Mouse (Mus musculus) embryonic facial prominence, embryonic 15.5 days (tissue): ENCODE results near the gene Gna15. TPM values are rescaled to one million over a fixed set of nuclear protein-coding genes. Genes with fewer than 3 reads are reported as not detected.

Experiments
- ATAC-seq: fragments of 200-750 bp; cut with Nextera tagmentation; 2 replicates; pipeline ENCODE4 v1.8.0; 2017; ENCODE audit warnings: low read depth, moderate TSS enrichment; ENCODE audit not compliant: insufficient number of reproducible peaks, low FRiP score, low TSS enrichment
- H3K27ac ChIP-seq: fragments of 300-500 bp; sonication (generic); replicated peaks from 2 replicates; pipeline ENCODE4 v1.5.1; 2015; ENCODE audit warnings: mild to moderate bottlenecking, inconsistent platforms
- H3K27me3 ChIP-seq: fragments of 300-500 bp; sonication (generic); 2 replicates; pipeline ENCODE4 v1.6.1; 2015; ENCODE audit warnings: inconsistent platforms
- H3K36me3 ChIP-seq: fragments of 300-500 bp; sonication (generic); 2 replicates; pipeline ENCODE4 v1.6.1; 2015; ENCODE audit warnings: mild to moderate bottlenecking, inconsistent platforms
- H3K4me1 ChIP-seq: fragments of 300-500 bp; sonication (generic); 2 replicates; pipeline ENCODE4 v1.6.1; 2015; ENCODE audit warnings: inconsistent platforms
- H3K4me2 ChIP-seq: fragments of 300-500 bp; sonication (generic); replicated peaks from 2 replicates; pipeline ENCODE4 v1.6.1; 2015; ENCODE audit warnings: mild to moderate bottlenecking, inconsistent platforms
- H3K4me3 ChIP-seq: fragments of 300-500 bp; sonication (generic); replicated peaks from 2 replicates; pipeline ENCODE4 v1.5.1; 2015; ENCODE audit warnings: mild to moderate bottlenecking, inconsistent platforms
- H3K9ac ChIP-seq: fragments of 300-500 bp; sonication (generic); 2 replicates; pipeline ENCODE4 v1.6.1; 2015; ENCODE audit warnings: inconsistent platforms
- H3K9me3 ChIP-seq: fragments of 300-500 bp; sonication (generic); replicated peaks from 2 replicates; pipeline ENCODE4 v1.6.1; 2016; ENCODE audit warnings: inconsistent platforms
- WGBS: fragments of 180-500 bp; shearing (Covaris S2); methylation state at CpG from one replicate; pipeline ENCODE4 v1.1.7; 2015; 5-methylcytosine and 5-hydroxymethylcytosine counted together
- polyA plus RNA-seq: library from polyadenylated mRNA; unstranded; fragments of >200 nt; fragmentation: Nextera tagmentation; extraction: Ambion mirVana; gene quantifications from 2 replicates; pipeline ENCODE4 v1.2.1, GENCODE M21; 2015

The Gna15 gene
- polyA plus RNA-seq, 1 experiment from 2014 or later: 4.9 TPM

- H3K4me1 ChIP-seq: peaks cover 22% of the 10 kb centered on the region
- peak overlapping the region; percentile 84 for H3K4me2 ChIP-seq
- peaks cover 10% of the 10 kb centered on the region for H3K36me3 ChIP-seq
- peak overlapping the region; percentile 51 for H3K4me3 ChIP-seq
- H3K9ac ChIP-seq: peak overlapping the region; percentile 29
- ATAC-seq: no peak
- peaks cover 39% of the 10 kb centered on the region for H3K27me3 ChIP-seq
- H3K9me3 ChIP-seq: no peaks in the 10 kb centered on the region
- WGBS: 7% methylated on average over 35 of the region's 35 CpGs
- no peak overlapping the region for H3K27ac ChIP-seq
Observed at GRCm38 (mm10) chr10:81481605-81482532, 42.2 kb downstream of the Gna15 start.

- Histone ChIP-seq H3K36me3 (no peaks in the 10 kb centered on the region), H3K9ac (no peak overlapping the region), H3K4me3 (no peak overlapping the region), H3K9me3 (no peaks in the 10 kb centered on the region), H3K27me3 (peaks cover 70% of the 10 kb centered on the region), H3K4me1 (peaks cover 11% of the 10 kb centered on the region; the same call in 1 of the 2 replicates), H3K27ac (no peak overlapping the region), H3K4me2 (no peak overlapping the region)
- no peak for ATAC-seq
- WGBS: 77% methylated on average over 10 of the region's 10 CpGs
Observed at GRCm38 (mm10) chr10:81474461-81474860, 49.6 kb downstream of the Gna15 start.

- no peaks in the 10 kb centered on the region for H3K36me3 ChIP-seq
- no peaks in the 10 kb centered on the region for H3K9me3 ChIP-seq
- no peak overlapping the region for H3K4me3 ChIP-seq
- 2% methylated on average over 22 of the region's 22 CpGs for WGBS
- peaks cover 11% of the 10 kb centered on the region; the same call in 1 of the 2 replicates for H3K4me1 ChIP-seq
- peaks cover 73% of the 10 kb centered on the region for H3K27me3 ChIP-seq
- H3K4me2 ChIP-seq: peak overlapping the region; percentile 8; the same call in 1 of the 2 replicates
- ATAC-seq: no peak
- no peak overlapping the region for H3K27ac ChIP-seq
- no peak overlapping the region for H3K9ac ChIP-seq
Observed at GRCm38 (mm10) chr10:81473003-81473451, 51.0 kb downstream of the Gna15 start.

- Histone ChIP-seq H3K36me3 (no peaks in the 10 kb centered on the region), H3K4me3 (no peak overlapping the region), H3K27ac (no peak overlapping the region), H3K9me3 (no peaks in the 10 kb centered on the region), H3K9ac (no peak overlapping the region), H3K4me1 (peaks cover 8% of the 10 kb centered on the region; the same call in 1 of the 2 replicates), H3K4me2 (no peak overlapping the region; the same call in 1 of the 2 replicates), H3K27me3 (peaks cover 71% of the 10 kb centered on the region)
- WGBS: 3% methylated on average over 18 of the region's 18 CpGs
- ATAC-seq: no peak
Observed at GRCm38 (mm10) chr10:81472403-81473002, 51.5 kb downstream of the Gna15 start.

- H3K27me3 ChIP-seq: peaks cover 62% of the 10 kb centered on the region
- H3K9ac ChIP-seq: no peak overlapping the region
- peaks cover 5% of the 10 kb centered on the region; the same call in 1 of the 2 replicates for H3K4me1 ChIP-seq
- no peak overlapping the region for H3K4me3 ChIP-seq
- 0 out of 2 replicates have a peak, but pooled peaks have one; percentile 7 for ATAC-seq
- WGBS: 53% methylated on average over 18 of the region's 18 CpGs
- H3K27ac ChIP-seq: no peak overlapping the region
- no peaks in the 10 kb centered on the region for H3K36me3 ChIP-seq
- no peaks in the 10 kb centered on the region for H3K9me3 ChIP-seq
- H3K4me2 ChIP-seq: no peak overlapping the region
Observed at GRCm38 (mm10) chr10:81470454-81470853, 53.6 kb downstream of the Gna15 start.

GRCm38 (mm10) chr10:81469253-81469652 lies 54.8 kb downstream of the Gna15 start:
- no peak overlapping the region for H3K4me2 ChIP-seq
- peaks cover 63% of the 10 kb centered on the region for H3K27me3 ChIP-seq
- WGBS: 75% methylated on average over 5 of the region's 5 CpGs

GRCm38 (mm10) chr10:81467670-81468235 lies 56.3 kb downstream of the Gna15 start:
- H3K4me3 ChIP-seq: no peak overlapping the region
- no peak overlapping the region for H3K9ac ChIP-seq
- ATAC-seq: no peak
- no peaks in the 10 kb centered on the region for H3K36me3 ChIP-seq
- WGBS: 80% methylated on average over 16 of the region's 16 CpGs
- no peaks in the 10 kb centered on the region for H3K9me3 ChIP-seq
- no peak overlapping the region for H3K27ac ChIP-seq
- H3K27me3 ChIP-seq: peaks cover 63% of the 10 kb centered on the region
- peaks cover 10% of the 10 kb centered on the region for H3K4me1 ChIP-seq
- no peak overlapping the region for H3K4me2 ChIP-seq

More at GRCm38 (mm10) chr10:81469253-81469652, 54.8 kb downstream of the Gna15 start:
- no peaks in the 10 kb centered on the region for H3K36me3 ChIP-seq
- peaks cover 11% of the 10 kb centered on the region for H3K4me1 ChIP-seq
- H3K9me3 ChIP-seq: no peaks in the 10 kb centered on the region
- no peak overlapping the region for H3K9ac ChIP-seq
- ATAC-seq: no peak
- no peak overlapping the region for H3K27ac ChIP-seq
- no peak overlapping the region for H3K4me3 ChIP-seq

- Histone ChIP-seq H3K9ac (no peak overlapping the region), H3K27me3 (peaks cover 63% of the 10 kb centered on the region), H3K4me2 (no peak overlapping the region), H3K27ac (no peak overlapping the region), H3K4me1 (peaks cover 18% of the 10 kb centered on the region), H3K9me3 (no peaks in the 10 kb centered on the region), H3K4me3 (no peak overlapping the region), H3K36me3 (no peaks in the 10 kb centered on the region)
- WGBS: 65% methylated on average over 14 of the region's 14 CpGs
- ATAC-seq: no peak
Observed at GRCm38 (mm10) chr10:81466881-81467280, 57.1 kb downstream of the Gna15 start.

- peaks cover 67% of the 10 kb centered on the region for H3K27me3 ChIP-seq
Observed at GRCm38 (mm10) chr10:81466066-81466465, 58.0 kb downstream of the Gna15 start.

GRCm38 (mm10) chr10:81465265-81465645 lies 58.8 kb downstream of the Gna15 start:
- Histone ChIP-seq H3K36me3 (no peaks in the 10 kb centered on the region), H3K9ac (no peak overlapping the region), H3K4me2 (0 out of 2 replicates have a peak overlapping the region, but pooled peaks have one; percentile 51), H3K9me3 (no peaks in the 10 kb centered on the region), H3K4me3 (no peak overlapping the region), H3K27ac (no peak overlapping the region), H3K27me3 (peaks cover 68% of the 10 kb centered on the region), H3K4me1 (peaks cover 19% of the 10 kb centered on the region)
- ATAC-seq: no peak
- WGBS: 2% methylated on average over 5 of the region's 5 CpGs

More at GRCm38 (mm10) chr10:81466066-81466465, 58.0 kb downstream of the Gna15 start:
- H3K9me3 ChIP-seq: no peaks in the 10 kb centered on the region
- H3K4me2 ChIP-seq: no peak overlapping the region
- peaks cover 19% of the 10 kb centered on the region for H3K4me1 ChIP-seq
- H3K4me3 ChIP-seq: no peak overlapping the region
- H3K36me3 ChIP-seq: no peaks in the 10 kb centered on the region
- no peak overlapping the region for H3K9ac ChIP-seq
- no peak for ATAC-seq
- no peak overlapping the region for H3K27ac ChIP-seq
- WGBS: 83% methylated on average over 2 of the region's 2 CpGs
